Mouse (Mus musculus): ENCODE data around the gene Gm20388. TPM values are rescaled to one million over a fixed set of nuclear protein-coding genes. Genes with fewer than 3 reads are reported as not detected.

Gm20388 gene
- total RNA-seq, 1 experiment from 2014 or later: 10.0 TPM

DNA sequence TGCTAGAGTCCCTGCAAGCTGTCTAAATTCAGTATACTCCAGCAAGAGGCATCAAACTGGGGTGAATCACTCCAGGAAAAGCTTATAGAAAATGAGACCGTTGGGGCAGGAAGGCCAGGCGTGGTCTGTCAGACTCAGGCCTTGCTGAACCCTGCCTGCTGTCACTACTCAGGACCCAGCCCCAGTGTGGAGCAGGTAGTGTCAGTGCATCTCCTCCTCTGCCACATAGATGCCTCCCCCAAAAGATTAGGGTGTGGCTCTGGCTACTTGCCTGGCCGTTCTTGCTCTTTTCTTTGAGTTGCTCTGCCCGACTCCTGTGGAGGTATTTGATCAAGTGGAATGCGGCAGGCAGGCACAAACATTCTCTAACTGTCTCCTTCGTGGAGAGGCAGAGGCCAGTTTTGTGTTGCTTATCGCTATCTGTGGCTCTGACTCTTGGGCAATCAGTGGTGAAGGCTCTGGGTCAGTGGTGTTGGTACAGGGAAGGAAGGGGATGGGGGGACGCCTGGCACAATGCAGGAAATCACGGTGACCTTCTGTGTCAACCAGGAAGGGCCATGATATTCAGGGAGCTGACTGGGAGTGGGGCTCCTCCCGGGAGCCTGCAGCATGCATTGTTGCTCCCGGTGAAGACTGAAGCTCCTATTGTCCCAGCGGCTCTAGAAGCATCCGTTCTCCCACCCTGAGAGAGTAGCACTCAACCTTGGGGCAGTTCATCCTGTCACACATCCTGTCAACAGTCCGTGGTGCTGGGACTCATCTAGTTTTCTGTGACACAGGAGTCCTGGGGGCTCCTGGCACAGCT is 215.9 kb downstream of the Gm20388 start:
- ATAC-seq (replicated peaks; ENCODE audit: insufficient number of reproducible peaks, low FRiP score, low TSS enrichment, poor library complexity, severe bottlenecking): no peak

DNA sequence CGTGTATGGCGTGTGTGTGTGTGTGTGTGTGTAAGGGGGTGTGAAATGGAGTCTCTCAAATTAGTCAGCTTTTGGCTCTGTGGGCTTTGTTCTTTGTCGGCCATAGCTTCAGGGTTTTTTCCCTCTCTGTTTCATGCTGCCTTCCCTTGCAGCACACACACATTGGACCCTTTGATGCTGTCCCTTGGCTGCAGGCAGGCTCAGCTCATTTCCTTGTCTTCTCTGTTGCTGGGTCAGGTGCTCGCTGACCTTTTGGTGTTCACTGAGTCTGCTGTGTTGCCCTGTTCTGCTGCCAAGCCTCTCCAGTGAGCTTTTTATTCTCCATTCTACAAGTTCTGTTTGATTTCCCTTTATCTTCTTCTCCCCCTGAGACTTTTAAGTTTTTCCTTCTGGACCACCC is 218.9 kb downstream of the Gm20388 start:
- no peak for ATAC-seq (replicated peaks; ENCODE audit: insufficient number of reproducible peaks, low FRiP score, low TSS enrichment, poor library complexity, severe bottlenecking)

DNA sequence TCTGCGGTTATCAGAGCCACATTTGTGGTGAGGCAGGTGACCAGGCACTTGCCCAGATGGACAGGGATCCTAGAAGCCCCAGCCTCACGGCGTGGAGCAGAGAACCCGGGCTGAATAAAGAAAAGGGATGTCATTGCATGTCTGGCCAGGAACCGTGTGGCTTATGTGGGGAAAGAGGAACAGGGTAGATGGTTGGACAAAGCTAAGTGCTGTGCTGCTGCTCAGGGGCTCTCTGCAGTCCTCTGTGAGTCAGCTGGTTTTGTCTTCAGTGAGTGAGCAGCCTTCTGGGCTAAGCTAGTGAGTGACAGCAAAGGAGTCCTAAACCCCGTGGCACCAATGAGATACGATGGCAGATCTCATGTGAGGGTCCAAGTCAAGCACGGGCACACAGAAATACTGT is 220.5 kb downstream of the Gm20388 start:
- ATAC-seq (replicated peaks; ENCODE audit: insufficient number of reproducible peaks, low FRiP score, low TSS enrichment, poor library complexity, severe bottlenecking): peak; percentile 51

DNA sequence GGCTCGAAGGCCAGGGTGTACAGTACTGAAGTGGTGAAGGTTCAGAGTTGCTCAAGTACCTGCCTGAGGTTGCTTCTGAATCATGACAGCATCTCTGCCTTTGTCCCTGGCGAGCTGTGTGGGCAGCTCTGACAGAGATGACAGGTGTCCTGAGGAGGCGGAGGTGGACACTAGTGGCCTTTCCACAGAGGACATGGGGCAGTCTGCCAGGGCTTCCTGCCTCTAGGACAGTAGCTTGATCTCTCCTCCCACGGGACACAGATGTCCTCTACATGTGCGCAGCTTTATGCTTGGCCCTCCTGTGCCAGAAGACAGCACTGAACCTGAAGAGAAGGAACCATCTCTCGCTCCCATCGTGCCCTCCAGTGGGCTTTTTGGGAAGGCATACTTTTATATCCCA is 222.5 kb downstream of the Gm20388 start:
- no peak for ATAC-seq (replicated peaks; ENCODE audit: insufficient number of reproducible peaks, low FRiP score, low TSS enrichment, poor library complexity, severe bottlenecking)

DNA sequence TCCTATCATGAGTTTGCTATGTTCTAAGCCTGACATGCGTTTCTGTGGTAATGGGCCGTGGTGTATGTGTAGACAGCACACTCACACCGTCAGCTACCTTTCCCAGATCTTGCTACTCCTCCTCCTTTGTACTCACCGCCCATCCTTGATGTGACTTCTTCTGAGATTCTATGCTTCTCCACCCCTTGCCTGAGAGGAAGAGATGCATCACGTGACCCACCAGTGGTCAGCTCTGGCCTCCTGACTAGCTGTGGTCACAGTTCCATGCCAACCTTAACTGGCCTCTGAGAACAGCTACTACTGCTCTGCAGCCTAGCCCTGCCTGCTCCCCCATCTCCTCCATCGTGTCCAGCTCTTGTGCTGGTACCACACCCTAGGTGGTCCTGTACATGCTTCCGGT is 225.0 kb downstream of the Gm20388 start:
- ATAC-seq (replicated peaks; ENCODE audit: insufficient number of reproducible peaks, low FRiP score, low TSS enrichment, poor library complexity, severe bottlenecking): no peak

DNA sequence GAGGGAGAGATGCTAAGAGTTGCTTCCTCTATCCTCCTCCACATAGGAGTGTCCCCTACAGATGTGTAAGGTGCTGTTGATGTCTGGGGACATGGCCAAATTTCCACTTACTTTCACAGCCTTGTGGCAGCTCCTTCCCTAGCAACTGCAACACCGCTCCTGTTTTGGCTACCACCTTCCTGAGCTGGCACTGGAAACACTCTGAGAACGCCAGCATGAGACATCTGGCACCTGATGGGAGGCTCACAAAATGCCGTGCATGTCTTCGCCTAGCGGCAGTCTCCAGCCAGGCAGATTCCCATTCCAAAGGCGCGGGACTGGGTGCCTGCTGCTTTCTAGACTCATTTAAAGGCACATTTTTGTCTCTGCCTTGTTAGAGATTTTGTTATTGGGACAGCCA is 226.0 kb downstream of the Gm20388 start:
- no peak for ATAC-seq (replicated peaks; ENCODE audit: insufficient number of reproducible peaks, low FRiP score, low TSS enrichment, poor library complexity, severe bottlenecking)

DNA sequence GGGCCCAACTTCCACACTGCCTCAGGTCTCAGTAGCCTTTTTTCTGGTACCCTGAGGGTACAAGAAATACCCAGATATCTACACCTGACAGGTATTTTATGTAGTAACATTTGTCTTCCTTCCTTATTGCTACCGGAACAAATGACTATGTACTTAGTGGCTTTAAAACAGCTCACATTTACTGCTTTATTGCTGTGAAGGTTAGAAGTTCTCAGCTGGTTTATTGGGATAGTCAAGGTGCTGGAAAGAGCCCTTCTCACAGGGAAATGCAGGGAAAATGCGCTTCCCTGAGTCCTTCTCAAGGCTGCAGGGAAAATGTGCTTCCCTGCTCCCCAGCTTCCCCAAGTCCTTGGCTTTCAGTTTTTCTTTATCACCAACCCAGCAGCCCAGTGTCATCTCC is 228.3 kb downstream of the Gm20388 start:
- no peak for ATAC-seq (replicated peaks; ENCODE audit: insufficient number of reproducible peaks, low FRiP score, low TSS enrichment, poor library complexity, severe bottlenecking)

DNA sequence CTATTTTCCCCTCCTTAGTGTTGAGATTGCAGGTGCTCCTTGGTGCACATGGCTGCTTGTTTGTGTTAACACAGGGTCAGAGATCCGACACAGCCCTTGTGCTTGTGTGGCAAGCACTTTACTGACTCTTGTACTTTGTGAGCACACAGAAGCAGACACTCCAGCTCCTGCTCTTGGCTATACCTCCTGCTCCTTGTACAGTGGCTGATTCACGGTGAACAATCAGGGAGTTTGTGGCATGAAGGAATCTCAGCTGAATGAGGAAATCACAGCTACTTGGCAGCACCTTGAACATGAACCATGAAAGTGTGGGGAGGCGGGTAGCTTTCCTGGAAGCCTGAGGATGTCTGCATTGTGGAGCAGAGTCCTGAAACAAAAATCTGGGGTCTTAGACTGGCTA is 230.1 kb downstream of the Gm20388 start:
- no peak for ATAC-seq (replicated peaks; ENCODE audit: insufficient number of reproducible peaks, low FRiP score, low TSS enrichment, poor library complexity, severe bottlenecking)

DNA sequence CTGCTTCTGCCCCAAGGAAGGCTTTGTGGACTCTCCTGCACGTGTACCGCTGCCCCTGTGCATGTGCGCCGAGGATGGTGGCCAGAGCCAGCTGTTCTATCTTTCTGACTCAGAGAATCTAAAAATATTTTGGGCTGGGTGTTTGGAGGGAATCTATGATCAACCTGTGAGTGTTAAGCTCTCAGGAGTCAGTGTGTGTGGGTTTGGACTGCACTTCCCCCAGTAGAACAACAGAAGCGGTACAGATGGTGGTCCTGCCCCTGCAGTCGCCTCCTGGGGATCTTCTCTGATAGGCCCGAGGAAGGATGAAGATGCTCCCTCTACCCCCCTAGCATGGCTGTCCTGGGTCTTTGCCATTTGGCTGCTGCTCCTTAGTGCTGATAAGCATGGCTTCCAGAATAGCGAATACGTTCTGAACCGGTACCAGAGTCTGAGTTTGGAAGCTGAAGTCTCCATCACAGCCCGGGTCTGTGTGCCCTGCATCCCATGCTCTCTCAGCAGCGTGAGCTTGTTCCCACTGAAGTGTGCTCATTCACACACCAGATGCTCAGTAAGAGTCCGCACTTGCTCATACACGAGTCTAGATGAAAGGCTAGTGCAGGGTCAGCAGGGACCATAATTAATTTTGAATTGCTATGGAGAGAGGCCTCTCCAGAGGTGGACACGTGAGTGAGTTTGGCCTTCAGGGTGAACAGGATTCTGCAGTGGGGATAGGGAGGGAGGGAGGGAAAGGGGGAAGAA is 233.4 kb downstream of the Gm20388 start:
- ATAC-seq (replicated peaks; ENCODE audit: insufficient number of reproducible peaks, low FRiP score, low TSS enrichment, poor library complexity, severe bottlenecking): no peak

DNA sequence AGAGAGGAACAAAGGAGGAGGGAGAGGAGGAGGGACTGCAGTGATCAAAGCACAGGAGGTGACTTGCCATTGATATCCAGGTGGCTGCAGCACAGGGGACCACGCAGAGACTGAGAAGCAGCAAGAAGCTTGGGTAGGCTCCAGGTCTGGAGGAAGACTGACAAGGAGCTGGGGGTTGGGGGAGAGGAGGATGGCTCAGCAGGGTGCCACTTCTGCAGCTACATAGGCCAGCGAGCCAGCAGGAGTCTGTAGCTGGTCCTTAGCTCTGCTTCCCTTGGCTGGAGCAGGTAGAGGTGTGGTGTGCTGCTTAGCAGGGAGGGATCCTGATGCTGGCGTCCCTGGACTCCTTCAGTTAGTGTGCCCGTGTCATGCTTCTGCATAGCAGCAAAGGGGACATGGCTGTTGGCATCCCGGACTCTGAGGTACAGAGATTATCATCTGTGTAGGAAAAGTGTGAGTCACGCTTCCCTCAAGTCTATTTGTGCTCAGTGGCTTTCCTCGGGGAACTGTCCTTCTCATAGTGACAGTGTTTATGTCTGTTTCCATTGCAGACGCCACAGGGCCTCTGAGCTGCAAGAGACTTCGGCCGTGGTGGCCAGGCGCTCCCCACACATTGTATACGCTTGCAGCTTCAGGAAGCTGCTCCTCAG is 234.1 kb downstream of the Gm20388 start:
- no peak for ATAC-seq (replicated peaks; ENCODE audit: insufficient number of reproducible peaks, low FRiP score, low TSS enrichment, poor library complexity, severe bottlenecking)

DNA sequence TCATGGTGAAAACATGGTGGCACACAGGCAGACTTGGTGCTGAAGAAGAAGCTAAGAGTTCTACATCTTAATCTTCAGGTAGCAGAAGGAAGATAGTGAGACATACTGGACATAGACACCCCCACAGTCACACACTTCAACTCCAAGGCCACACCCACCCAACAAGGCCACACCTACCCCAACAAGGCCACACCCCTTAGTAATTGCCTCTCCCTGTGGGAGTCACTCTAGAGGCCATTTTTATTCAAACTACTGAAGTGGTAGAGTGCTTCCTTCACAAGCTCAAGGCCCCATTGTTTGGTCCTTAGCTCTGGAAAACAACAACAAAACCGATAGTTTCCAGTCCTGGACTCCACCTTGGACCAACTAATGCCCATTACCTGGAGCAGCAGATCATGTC is 235.4 kb downstream of the Gm20388 start:
- ATAC-seq (replicated peaks; ENCODE audit: insufficient number of reproducible peaks, low FRiP score, low TSS enrichment, poor library complexity, severe bottlenecking): no peak

DNA sequence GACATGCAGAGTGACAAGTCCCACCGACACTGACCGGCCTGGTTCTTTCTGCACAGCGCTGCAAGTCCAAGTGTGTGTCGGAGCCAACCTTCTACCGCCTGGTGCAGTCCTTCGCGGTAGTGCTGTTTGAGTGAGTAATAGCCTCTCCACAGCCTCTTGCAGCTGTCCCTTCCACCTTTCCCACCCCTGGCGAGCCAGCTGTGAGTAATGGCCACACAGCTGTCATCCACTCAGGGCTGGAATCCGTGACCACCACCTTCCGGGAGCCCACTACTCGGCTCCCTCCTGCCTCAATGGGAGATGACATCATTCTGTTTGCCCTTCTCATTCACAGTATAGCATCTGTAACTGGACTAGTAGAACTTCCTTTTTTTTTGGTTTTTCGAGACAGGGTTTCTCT is 239.4 kb downstream of the Gm20388 start:
- ATAC-seq (replicated peaks; ENCODE audit: insufficient number of reproducible peaks, low FRiP score, low TSS enrichment, poor library complexity, severe bottlenecking): no peak

DNA sequence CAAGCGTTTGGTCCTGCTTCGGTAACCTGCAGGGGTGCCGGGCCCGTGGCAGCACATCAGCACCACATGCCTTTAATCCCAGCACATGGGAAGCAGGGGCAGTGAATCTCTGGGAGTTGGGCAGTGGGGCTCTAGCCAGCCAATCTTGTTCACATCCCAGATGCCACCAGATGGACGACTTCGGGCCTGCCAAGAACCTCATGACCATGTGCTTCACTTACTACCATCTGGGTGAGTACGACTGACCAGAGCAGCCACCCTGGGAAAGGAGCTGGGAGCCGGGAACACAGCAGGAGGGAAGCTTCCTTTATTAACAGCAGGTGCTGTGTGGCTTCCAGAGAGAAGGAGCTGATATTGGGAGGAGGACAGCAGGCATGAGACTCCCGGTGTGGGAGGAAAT is 240.5 kb downstream of the Gm20388 start:
- ATAC-seq (replicated peaks; ENCODE audit: insufficient number of reproducible peaks, low FRiP score, low TSS enrichment, poor library complexity, severe bottlenecking): no peak

DNA sequence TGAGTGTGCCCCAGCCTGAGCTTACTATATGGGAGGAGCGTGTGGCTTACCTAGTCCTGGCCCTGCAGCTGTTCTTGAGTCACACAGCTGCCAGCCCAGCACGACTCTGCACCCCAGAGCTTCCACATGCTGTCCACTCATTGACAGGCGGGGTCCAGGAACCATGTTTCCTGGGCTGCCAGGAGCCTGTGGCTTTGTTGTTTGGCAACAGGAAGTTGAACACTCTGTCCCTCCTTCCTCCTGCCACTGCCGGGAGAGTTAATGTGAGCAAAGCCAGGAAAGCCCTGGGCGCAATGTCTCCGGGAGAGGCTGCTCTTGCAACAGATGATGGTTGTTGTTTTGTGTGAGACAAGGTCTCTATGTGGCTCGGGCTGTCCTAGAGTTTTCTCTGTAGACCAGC is 242.0 kb downstream of the Gm20388 start:
- ATAC-seq (replicated peaks; ENCODE audit: insufficient number of reproducible peaks, low FRiP score, low TSS enrichment, poor library complexity, severe bottlenecking): no peak

DNA sequence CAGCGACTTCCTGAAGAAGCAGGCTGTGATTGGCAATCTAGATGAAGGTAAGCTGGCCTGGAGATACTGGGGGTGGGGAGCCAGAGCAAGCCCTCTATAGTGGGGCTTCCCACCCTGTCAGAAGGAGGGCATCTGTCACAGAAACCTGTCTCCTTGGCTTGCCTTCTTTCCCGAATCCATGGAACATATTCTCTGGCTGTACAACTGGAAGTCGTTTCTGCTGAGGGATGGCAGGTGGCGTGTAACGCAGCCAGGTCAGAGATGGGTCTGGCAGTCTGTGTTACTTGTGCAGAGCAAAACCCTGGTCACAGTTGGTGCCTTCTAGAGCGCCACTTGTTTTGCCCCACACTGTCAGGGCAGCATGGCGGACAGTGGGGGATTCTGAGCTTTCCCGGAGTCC is 249.7 kb downstream of the Gm20388 start:
- ATAC-seq (replicated peaks; ENCODE audit: insufficient number of reproducible peaks, low FRiP score, low TSS enrichment, poor library complexity, severe bottlenecking): no peak

DNA sequence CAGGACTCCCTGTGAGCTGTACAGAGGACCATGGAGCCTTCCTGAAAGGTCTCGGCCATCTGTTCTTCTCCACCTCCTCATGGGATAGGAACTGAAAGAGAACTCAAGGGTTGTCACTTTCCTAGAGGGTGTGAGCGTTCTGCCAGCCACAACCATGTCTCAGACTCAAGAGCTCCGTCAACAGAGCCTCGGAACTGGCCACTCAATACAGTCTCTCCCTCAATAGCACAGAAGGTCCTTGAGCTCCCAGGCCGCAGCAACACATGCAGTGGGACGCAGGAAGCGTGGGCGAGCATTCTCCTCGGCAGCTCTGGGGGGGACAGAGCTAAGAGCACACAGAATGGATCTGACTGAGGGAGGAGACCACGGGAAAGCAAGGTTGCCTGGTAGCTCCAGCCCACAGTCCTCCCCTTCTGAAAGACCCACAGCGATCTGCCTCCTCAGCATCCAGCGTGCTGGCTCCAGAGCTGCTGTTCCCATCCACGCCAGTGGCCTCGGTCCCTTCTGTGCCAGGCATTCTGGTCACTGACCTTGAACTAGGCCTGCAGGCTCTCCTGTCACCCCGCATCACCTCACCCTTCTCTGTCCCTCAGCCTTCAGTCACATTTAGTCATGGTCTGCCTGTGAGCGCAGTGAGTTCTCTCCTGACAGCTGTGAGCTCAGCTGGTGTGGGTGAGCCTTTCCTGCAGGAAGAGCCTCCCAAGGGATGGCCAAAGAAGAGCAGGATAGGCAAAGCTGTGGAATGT is 251.2 kb downstream of the Gm20388 start:
- no peak for ATAC-seq (replicated peaks; ENCODE audit: insufficient number of reproducible peaks, low FRiP score, low TSS enrichment, poor library complexity, severe bottlenecking)

DNA sequence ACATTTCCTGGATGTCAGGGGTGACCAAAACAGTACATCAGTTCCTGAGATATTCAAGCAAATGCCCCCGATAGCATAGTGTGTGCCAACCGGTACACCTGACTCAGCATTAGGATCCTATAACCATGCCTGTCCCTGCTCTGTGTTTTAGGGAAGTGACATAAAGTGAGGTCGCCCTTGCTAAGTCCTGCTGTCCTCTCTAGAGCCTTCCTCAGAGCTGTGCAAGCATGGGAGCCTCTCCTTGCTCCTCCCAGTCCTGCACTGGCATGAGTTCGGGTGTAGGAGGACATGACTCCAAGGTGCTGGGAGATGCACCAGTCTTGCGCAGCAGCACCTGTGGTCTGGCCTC is 251.7 kb downstream of the Gm20388 start:
- ATAC-seq (replicated peaks; ENCODE audit: insufficient number of reproducible peaks, low FRiP score, low TSS enrichment, poor library complexity, severe bottlenecking): no peak

DNA sequence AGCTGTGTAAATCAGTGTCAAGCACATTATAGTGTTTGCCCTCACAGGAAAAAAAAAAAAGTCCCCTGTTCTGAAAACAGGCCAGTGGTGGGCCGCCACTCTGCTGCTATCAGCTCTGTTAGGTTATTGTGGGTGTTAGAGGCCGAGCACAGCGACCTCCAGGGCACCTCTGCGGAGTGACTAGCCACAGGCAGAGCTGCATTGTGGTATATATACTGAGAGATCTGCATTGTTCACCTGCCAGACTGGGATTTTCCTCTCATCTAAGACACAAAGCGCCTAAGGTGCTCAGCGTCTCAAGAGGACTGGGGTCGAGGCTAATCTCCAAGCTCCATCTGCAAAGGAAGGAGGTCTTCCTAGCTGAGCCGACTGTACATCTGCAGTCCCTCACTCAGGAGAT is 252.7 kb downstream of the Gm20388 start:
- ATAC-seq (replicated peaks; ENCODE audit: insufficient number of reproducible peaks, low FRiP score, low TSS enrichment, poor library complexity, severe bottlenecking): no peak

DNA sequence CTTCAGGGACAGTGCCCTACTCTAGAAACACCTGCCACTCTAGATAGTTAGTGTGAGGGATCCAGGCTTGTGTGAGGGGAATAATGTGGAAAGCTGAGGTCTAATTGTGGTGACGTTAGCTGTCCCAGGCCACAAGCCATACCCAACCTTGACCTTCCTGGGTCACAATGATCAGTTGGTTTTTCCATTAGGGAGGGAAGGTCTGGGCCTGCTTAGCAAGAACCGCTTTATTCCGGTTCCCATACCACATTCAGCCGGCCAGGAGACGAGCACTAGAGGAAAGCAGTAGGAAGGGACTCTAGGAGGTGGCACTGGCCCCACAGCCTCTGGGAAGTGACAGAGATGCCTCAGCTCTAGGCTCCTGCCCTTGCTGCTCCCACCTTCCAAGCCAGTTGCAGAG is 253.4 kb downstream of the Gm20388 start:
- ATAC-seq (replicated peaks; ENCODE audit: insufficient number of reproducible peaks, low FRiP score, low TSS enrichment, poor library complexity, severe bottlenecking): no peak

Data from monocyte, adult 5-6 weeks (primary cell).